Mouse (Mus musculus) heart, embryonic 10.5 days (tissue): ENCODE measurements at regions not wholly inside any gene's neighbourhood (a gene's known extent, or its start where the extent isn't known, plus 50 kb on each side); places are given as distances from the start of the nearest gene placed in this dataset.

Experiments used
- DNase-seq: peaks from one replicate; pipeline ENCODE4 v3.0.0-alpha.2; 2017; ENCODE audit warnings: low spot score
- H3K27ac ChIP-seq: fragments of 300-500 bp; sonication (generic); 2 replicates; pipeline ENCODE4 v1.5.1; 2016; ENCODE audit warnings: mild to moderate bottlenecking
- H3K27me3 ChIP-seq: fragments of 300-500 bp; sonication (generic); 2 replicates; pipeline ENCODE4 v1.6.1; 2016; ENCODE audit warnings: mild to moderate bottlenecking; ENCODE audit not compliant: poor library complexity, insufficient read depth, severe bottlenecking
- H3K36me3 ChIP-seq: fragments of 300-500 bp; sonication (generic); 2 replicates; pipeline ENCODE4 v1.6.1; 2016; ENCODE audit warnings: mild to moderate bottlenecking, moderate library complexity
- H3K4me1 ChIP-seq: fragments of 300-500 bp; sonication (generic); 2 replicates; pipeline ENCODE4 v1.6.1; 2016; ENCODE audit warnings: mild to moderate bottlenecking
- H3K4me3 ChIP-seq: fragments of 300-500 bp; sonication (generic); 2 replicates; pipeline ENCODE4 v1.5.1; 2016; ENCODE audit warnings: mild to moderate bottlenecking, moderate library complexity
- H3K9me3 ChIP-seq: fragments of 300-500 bp; sonication (generic); 2 replicates; pipeline ENCODE4 v1.6.1; 2016; ENCODE audit warnings: mild to moderate bottlenecking, moderate library complexity
- WGBS: fragments of 180-500 bp; shearing (Covaris S2); methylation state at CpG from one replicate; pipeline ENCODE4 v1.1.7; 2016; 5-methylcytosine and 5-hydroxymethylcytosine counted together

- no peaks in the 10 kb centered on the region for H3K27me3 ChIP-seq
- 0 out of 2 replicates have a peak overlapping the region, but pooled peaks have one; percentile 25 for H3K27ac ChIP-seq
- no peaks in the 10 kb centered on the region for H3K9me3 ChIP-seq
- no peaks in the 10 kb centered on the region for H3K36me3 ChIP-seq
- H3K4me3 ChIP-seq = no peak overlapping the region
- peaks cover 7% of the 10 kb centered on the region; the same call in 1 of the 2 replicates for H3K4me1 ChIP-seq
- DNase-seq = no peak
These were observed 82.7 kb upstream of the Sipa1l1 start for GRCm38 (mm10) chr12:82086441-82086840.

- WGBS = 81% methylated on average over 6 of the region's 6 CpGs
- no peak for DNase-seq
- Histone ChIP-seq H3K27ac (no peak overlapping the region), H3K36me3 (no peaks in the 10 kb centered on the region), H3K27me3 (no peaks in the 10 kb centered on the region), H3K4me1 (peaks cover 12% of the 10 kb centered on the region), H3K4me3 (no peak overlapping the region), H3K9me3 (no peaks in the 10 kb centered on the region)
These were observed 79.8 kb upstream of the Sipa1l1 start for GRCm38 (mm10) chr12:82089288-82089687.

GRCm38 (mm10) chr12:82093317-82093716 lies 75.8 kb upstream of the Sipa1l1 start:
- DNase-seq = no peak
- H3K4me1 ChIP-seq = peaks cover 8% of the 10 kb centered on the region; the same call in 1 of the 2 replicates
- H3K27me3 ChIP-seq = no peaks in the 10 kb centered on the region
- 85% methylated on average over 7 of the region's 7 CpGs for WGBS
- H3K36me3 ChIP-seq = no peaks in the 10 kb centered on the region
- no peak overlapping the region for H3K4me3 ChIP-seq
- H3K27ac ChIP-seq = no peak overlapping the region; the same call in 1 of the 2 replicates
- no peaks in the 10 kb centered on the region for H3K9me3 ChIP-seq

- no peak for DNase-seq
- H3K36me3 ChIP-seq = no peaks in the 10 kb centered on the region
- 87% methylated on average over 1 of the region's 1 CpGs for WGBS
- no peak overlapping the region for H3K4me3 ChIP-seq
- H3K4me1 ChIP-seq = peaks cover 8% of the 10 kb centered on the region; the same call in 1 of the 2 replicates
- no peak overlapping the region for H3K27ac ChIP-seq
- no peaks in the 10 kb centered on the region for H3K27me3 ChIP-seq
- H3K9me3 ChIP-seq = no peaks in the 10 kb centered on the region
These were observed 73.7 kb upstream of the Sipa1l1 start for GRCm38 (mm10) chr12:82095396-82095795.

- Histone ChIP-seq H3K9me3 (no peaks in the 10 kb centered on the region), H3K27ac (no peak overlapping the region), H3K4me1 (peaks cover 8% of the 10 kb centered on the region; the same call in 1 of the 2 replicates), H3K4me3 (no peak overlapping the region), H3K27me3 (no peaks in the 10 kb centered on the region), H3K36me3 (no peaks in the 10 kb centered on the region)
- WGBS = 88% methylated on average over 6 of the region's 6 CpGs
- DNase-seq = no peak
These were observed 72.0 kb upstream of the Sipa1l1 start for GRCm38 (mm10) chr12:82097126-82097525.

GRCm38 (mm10) chr12:82097620-82098019 lies 71.5 kb upstream of the Sipa1l1 start:
- Histone ChIP-seq H3K9me3 (no peaks in the 10 kb centered on the region), H3K27me3 (no peaks in the 10 kb centered on the region), H3K4me1 (peaks cover 8% of the 10 kb centered on the region; the same call in 1 of the 2 replicates), H3K36me3 (no peaks in the 10 kb centered on the region), H3K27ac (no peak overlapping the region), H3K4me3 (no peak overlapping the region)
- 86% methylated on average over 4 of the region's 4 CpGs for WGBS
- DNase-seq = no peak

GRCm38 (mm10) chr12:82104211-82104610 lies 64.9 kb upstream of the Sipa1l1 start:
- 42% methylated on average over 10 of the region's 10 CpGs for WGBS
- Histone ChIP-seq H3K4me3 (no peak overlapping the region), H3K27ac (peak overlapping the region; percentile 72), H3K9me3 (no peaks in the 10 kb centered on the region), H3K27me3 (no peaks in the 10 kb centered on the region), H3K4me1 (peaks cover 23% of the 10 kb centered on the region), H3K36me3 (no peaks in the 10 kb centered on the region)
- peak; percentile 78 for DNase-seq

GRCm38 (mm10) chr12:82105184-82106031 lies 63.7 kb upstream of the Sipa1l1 start:
- H3K4me3 ChIP-seq = no peak overlapping the region
- H3K4me1 ChIP-seq = peaks cover 23% of the 10 kb centered on the region
- peak overlapping the region; percentile 71 for H3K27ac ChIP-seq
- H3K27me3 ChIP-seq = no peaks in the 10 kb centered on the region
- WGBS = 62% methylated on average over 17 of the region's 17 CpGs
- no peak for DNase-seq
- H3K36me3 ChIP-seq = no peaks in the 10 kb centered on the region
- H3K9me3 ChIP-seq = no peaks in the 10 kb centered on the region

GRCm38 (mm10) chr12:82115766-82116165 lies 53.4 kb upstream of the Sipa1l1 start:
- no peak for DNase-seq
- Histone ChIP-seq H3K9me3 (no peaks in the 10 kb centered on the region), H3K4me3 (no peak overlapping the region), H3K36me3 (no peaks in the 10 kb centered on the region), H3K27me3 (no peaks in the 10 kb centered on the region), H3K27ac (peak overlapping the region; percentile 37; the same call in 1 of the 2 replicates), H3K4me1 (peaks cover 52% of the 10 kb centered on the region; the same call in 1 of the 2 replicates)
- WGBS = 62% methylated on average over 7 of the region's 7 CpGs
